Mouse (Mus musculus): Measurements from ENCODE around the gene Eif4g1. TPM values are rescaled to one million over a fixed set of nuclear protein-coding genes. Genes with fewer than 3 reads are reported as not detected.

Eif4g1 gene
- polyA plus RNA-seq, 1 experiment = 232 TPM

- H3K4me3 ChIP-seq = no peak overlapping the region
- no peak for TF ChIP-seq REST (IDR thresholded peaks at IDR 0.05; ENCODE audit: insufficient read depth, insufficient read length)
- H3K27me3 ChIP-seq (ENCODE audit: control insufficient read depth, insufficient read depth, insufficient read length) = no peaks in the 10 kb centered on the region
- H3K4me2 ChIP-seq (ENCODE audit: low read depth) = no peak overlapping the region
- no peaks in the 10 kb centered on the region for H3K79me2 ChIP-seq (ENCODE audit: control insufficient read depth, insufficient read depth)
- H3ac ChIP-seq (ENCODE audit: control insufficient read depth, insufficient read length) = no peak overlapping the region
- peaks cover 48% of the 10 kb centered on the region for H3K36me3 ChIP-seq (ENCODE audit: control insufficient read depth, insufficient read depth)
Measured at GRCm38 (mm10) chr16:20691617-20692016, 23.5 kb downstream of the Eif4g1 start.

GRCm38 (mm10) chr16:20692241-20692965 lies 24.3 kb downstream of the Eif4g1 start:
- H3K4me3 ChIP-seq = no peak overlapping the region
- no peak for TF ChIP-seq USF1 (IDR thresholded peaks at IDR 0.05; ENCODE audit: low read depth)
- TF ChIP-seq SRF (IDR thresholded peaks at IDR 0.05; ENCODE audit: control insufficient read depth, insufficient read length, low read depth) = no peak
- TF ChIP-seq MYOD1 (IDR thresholded peaks at IDR 0.05; ENCODE audit: control insufficient read depth in 1 of 3, insufficient read length in 2 of 3, low read depth in 2 of 3) = no peak
- no peak for TF ChIP-seq CEBPB (IDR thresholded peaks at IDR 0.05; ENCODE audit: insufficient read depth, poor library complexity, severe bottlenecking)
- no peak for TF ChIP-seq TCF3 (IDR thresholded peaks at IDR 0.05; ENCODE audit: insufficient read length, low read depth)
- no peak for TF ChIP-seq MYOG (IDR thresholded peaks at IDR 0.05; ENCODE audit: control insufficient read depth in 1 of 3, insufficient read depth in 1 of 3, insufficient read length in 2 of 3, low read depth in 2 of 3)
- no peak for TF ChIP-seq POLR2A (IDR thresholded peaks at IDR 0.05; ENCODE audit: insufficient read length, low read depth)
- no peak for TF ChIP-seq MAX (IDR thresholded peaks at IDR 0.05; ENCODE audit: low read depth)
- peaks cover 42% of the 10 kb centered on the region for H3K36me3 ChIP-seq (ENCODE audit: control insufficient read depth, insufficient read depth)
- H3K79me2 ChIP-seq (ENCODE audit: control insufficient read depth, insufficient read depth) = no peaks in the 10 kb centered on the region
- H3ac ChIP-seq (ENCODE audit: control insufficient read depth, insufficient read length) = no peak overlapping the region
- H3K4me2 ChIP-seq (ENCODE audit: low read depth) = no peak overlapping the region
- H3K27me3 ChIP-seq (ENCODE audit: control insufficient read depth, insufficient read depth, insufficient read length) = no peaks in the 10 kb centered on the region

GRCm38 (mm10) chr16:20693111-20693701 lies 25.1 kb downstream of the Eif4g1 start, which contains the start of gene Fam131a:
TSS of gene Fam131a (plus strand) at chr16:20693241.
- Histone ChIP-seq H3K4me3 (no peak within 1 kb of the TSS), H3K79me2 (ENCODE audit: control insufficient read depth, insufficient read depth) (no peaks in the 10 kb centered on the region), H3K4me2 (ENCODE audit: low read depth) (no peak within 1 kb of the TSS), H3K27me3 (ENCODE audit: control insufficient read depth, insufficient read depth, insufficient read length) (no peaks in the 10 kb centered on the region), H3K36me3 (ENCODE audit: control insufficient read depth, insufficient read depth) (peaks cover 36% of the 10 kb centered on the region), H3ac (ENCODE audit: control insufficient read depth, insufficient read length) (no peak within 1 kb of the TSS)
- TF ChIP-seq REST (IDR thresholded peaks at IDR 0.05; ENCODE audit: insufficient read depth, insufficient read length) (no peak), POLR2A (IDR thresholded peaks at IDR 0.05; ENCODE audit: insufficient read length, low read depth) (peak; percentile 31), POLR2AphosphoS2 (IDR thresholded peaks at IDR 0.05; ENCODE audit: insufficient read length, low read depth) (peak; percentile 95), USF1 (IDR thresholded peaks at IDR 0.05; ENCODE audit: low read depth) (no peak), TCF12 (IDR thresholded peaks at IDR 0.05; ENCODE audit: insufficient read depth, poor library complexity, severe bottlenecking) (no peak)

- H3K4me2 ChIP-seq (ENCODE audit: low read depth) = no peak overlapping the region
- no peak overlapping the region for H3K4me3 ChIP-seq
- no peaks in the 10 kb centered on the region for H3K79me2 ChIP-seq (ENCODE audit: control insufficient read depth, insufficient read depth)
- no peak overlapping the region for H3ac ChIP-seq (ENCODE audit: control insufficient read depth, insufficient read length)
- peaks cover 20% of the 10 kb centered on the region for H3K36me3 ChIP-seq (ENCODE audit: control insufficient read depth, insufficient read depth)
- no peaks in the 10 kb centered on the region for H3K27me3 ChIP-seq (ENCODE audit: control insufficient read depth, insufficient read depth, insufficient read length)
- no peak for TF ChIP-seq POLR2A (IDR thresholded peaks at IDR 0.05; ENCODE audit: insufficient read length, low read depth)
- no peak for TF ChIP-seq TCF12 (IDR thresholded peaks at IDR 0.05; ENCODE audit: insufficient read depth, poor library complexity, severe bottlenecking)
Measured at GRCm38 (mm10) chr16:20694781-20695180, 26.7 kb downstream of the Eif4g1 start.

- H3K79me2 ChIP-seq (ENCODE audit: control insufficient read depth, insufficient read depth) = no peaks in the 10 kb centered on the region
Measured at GRCm38 (mm10) chr16:20695622-20696323, 27.7 kb downstream of the Eif4g1 start.

GRCm38 (mm10) chr16:20699266-20699665 lies 31.2 kb downstream of the Eif4g1 start:
- Histone ChIP-seq H3K79me2 (ENCODE audit: control insufficient read depth, insufficient read depth) (no peaks in the 10 kb centered on the region), H3K27me3 (ENCODE audit: control insufficient read depth, insufficient read depth, insufficient read length) (no peaks in the 10 kb centered on the region), H3K4me2 (ENCODE audit: low read depth) (no peak overlapping the region), H3K4me3 (no peak overlapping the region), H3ac (ENCODE audit: control insufficient read depth, insufficient read length) (no peak overlapping the region), H3K36me3 (ENCODE audit: control insufficient read depth, insufficient read depth) (no peaks in the 10 kb centered on the region)
- TF ChIP-seq SRF (IDR thresholded peaks at IDR 0.05; ENCODE audit: control insufficient read depth, insufficient read length, low read depth) (no peak), POLR2A (IDR thresholded peaks at IDR 0.05; ENCODE audit: insufficient read length, low read depth) (no peak), E2F4 (IDR thresholded peaks at IDR 0.05; ENCODE audit: insufficient read depth) (no peak), TCF12 (IDR thresholded peaks at IDR 0.05; ENCODE audit: insufficient read depth, poor library complexity, severe bottlenecking) (no peak), REST (IDR thresholded peaks at IDR 0.05; ENCODE audit: insufficient read depth, insufficient read length) (no peak), MYOG (IDR thresholded peaks at IDR 0.05; ENCODE audit: control insufficient read depth in 1 of 3, insufficient read depth in 1 of 3, insufficient read length in 2 of 3, low read depth in 2 of 3) (no peak), USF1 (IDR thresholded peaks at IDR 0.05; ENCODE audit: low read depth) (no peak)

More at GRCm38 (mm10) chr16:20695622-20696323, 27.7 kb downstream of the Eif4g1 start:
- Histone ChIP-seq H3K36me3 (ENCODE audit: control insufficient read depth, insufficient read depth) (peaks cover 13% of the 10 kb centered on the region), H3K27me3 (ENCODE audit: control insufficient read depth, insufficient read depth, insufficient read length) (no peaks in the 10 kb centered on the region), H3K4me3 (no peak overlapping the region), H3K4me2 (ENCODE audit: low read depth) (no peak overlapping the region), H3ac (ENCODE audit: control insufficient read depth, insufficient read length) (no peak overlapping the region)
- no peak for TF ChIP-seq TCF3 (IDR thresholded peaks at IDR 0.05; ENCODE audit: insufficient read length, low read depth)
- TF ChIP-seq MAX (IDR thresholded peaks at IDR 0.05; ENCODE audit: low read depth) = no peak

All from myocyte (in vitro differentiated cells).